Mouse (Mus musculus) adrenal gland, postnatal 25 days (tissue): ENCODE results near the gene Mrpl10. TPM values are rescaled to one million over a fixed set of nuclear protein-coding genes. Genes with fewer than 3 reads are reported as not detected.

Experiments
- DNase-seq: peaks from one replicate; pipeline ENCODE4 v3.0.0; 2021; ENCODE audit warnings: mixed read lengths
- total RNA-seq: library from RNA; stranded (reverse); gene quantifications from 2 replicates; pipeline ENCODE4 v1.2.3, GENCODE M21; 2021

Mrpl10 gene
- total RNA-seq, 1 experiment from 2014 or later, result 129 TPM

GRCm38 (mm10) chr11:97029686-97030417 lies 11.5 kb upstream of the Mrpl10 start, which contains the start of gene Scrn2:
Scrn2 (plus strand) TSS chr11:97029938.
- DNase-seq, result peak; percentile 84

GRCm38 (mm10) chr11:97030426-97030825 lies 10.9 kb upstream of the Mrpl10 start:
- DNase-seq, result no peak

GRCm38 (mm10) chr11:97031977-97032376 lies 9.4 kb upstream of the Mrpl10 start:
- DNase-seq, result no peak

GRCm38 (mm10) chr11:97032499-97032898 lies 8.9 kb upstream of the Mrpl10 start:
- no peak for DNase-seq

GRCm38 (mm10) chr11:97033781-97034180 lies 7.6 kb upstream of the Mrpl10 start:
- no peak for DNase-seq

GRCm38 (mm10) chr11:97036141-97036540 lies 5.2 kb upstream of the Mrpl10 start:
- DNase-seq, result no peak

GRCm38 (mm10) chr11:97038881-97039280 lies 2.5 kb upstream of the Mrpl10 start:
- peak; percentile 51 for DNase-seq

GRCm38 (mm10) chr11:97040301-97041021 lies 899 bp upstream of the Mrpl10 start:
- no peak for DNase-seq

- no peak for DNase-seq
These were observed 3.5 kb downstream of the Mrpl10 start for GRCm38 (mm10) chr11:97044902-97045301.

- no peak for DNase-seq
These were observed 4.5 kb downstream of the Mrpl10 start for GRCm38 (mm10) chr11:97045861-97046260.

- peak; percentile 29 for DNase-seq
These were observed 6.8 kb downstream of the Mrpl10 start for GRCm38 (mm10) chr11:97048090-97048650.

- no peak for DNase-seq
These were observed 8.2 kb downstream of the Mrpl10 start for GRCm38 (mm10) chr11:97049492-97050085.

- peak; percentile 78 for DNase-seq
These were observed 9.0 kb downstream of the Mrpl10 start, which contains the start of gene Osbpl7 for GRCm38 (mm10) chr11:97050216-97050943. Osbpl7 (plus strand) TSS chr11:97050628.

GRCm38 (mm10) chr11:97050944-97051586 lies 9.7 kb downstream of the Mrpl10 start:
- no peak for DNase-seq

- peak; percentile 46 for DNase-seq
These were observed 10.9 kb downstream of the Mrpl10 start for GRCm38 (mm10) chr11:97052219-97052646.

- no peak for DNase-seq
These were observed 22.0 kb downstream of the Mrpl10 start for GRCm38 (mm10) chr11:97063274-97063920.

- no peak for DNase-seq
These were observed 22.5 kb downstream of the Mrpl10 start for GRCm38 (mm10) chr11:97063921-97064295.

GRCm38 (mm10) chr11:97065538-97066295 lies 24.4 kb downstream of the Mrpl10 start:
- no peak for DNase-seq

GRCm38 (mm10) chr11:97066656-97067360 lies 25.4 kb downstream of the Mrpl10 start:
- DNase-seq, result no peak
